Mouse (Mus musculus): ENCODE measurements around the gene Cntn2. TPM values are rescaled to one million over a fixed set of nuclear protein-coding genes. Genes with fewer than 3 reads are reported as not detected.

Cntn2 gene
- total and polyA plus RNA-seq, 3 experiments = 0.22 TPM; not detected in 2

Other genes with a start within 250 kb of the Cntn2 start
- 100 to 1,000 TPM in 1 of 2 experiments, 10 to 100 TPM in 1; 98.4 to 272 TPM for gene Klhdc8a, start 244.6 kb downstream of the Cntn2 start, total RNA-seq (2021)
- 162 and 163 TPM in 2 replicates for gene Klhdc8a, start 244.6 kb downstream of the Cntn2 start, polyA plus RNA-seq (2012; rRNA removed)
- 1 to 10 TPM; 4.7 TPM for gene Nuak2, start 227.1 kb downstream of the Cntn2 start, total RNA-seq (2021)
- 2.8 and 2.9 TPM in 2 replicates for gene Nuak2, start 227.1 kb downstream of the Cntn2 start, polyA plus RNA-seq (2012; rRNA removed)
- 10 to 100 TPM in 1 of 2 experiments, 1 to 10 TPM in 1; 6.4 to 11.2 TPM for gene Tmcc2, start 152.0 kb downstream of the Cntn2 start, total RNA-seq (2021)
- 12.2 and 15.4 TPM in 2 replicates for gene Tmcc2, start 152.0 kb downstream of the Cntn2 start, polyA plus RNA-seq (2012; rRNA removed)
- 10 to 100 TPM; 19.9 to 23.7 TPM for gene Dstyk, start 125.7 kb downstream of the Cntn2 start, total RNA-seq (2021)
- gene Dstyk, start 125.7 kb downstream of the Cntn2 start, polyA plus RNA-seq (2012; rRNA removed) = 11.7 and 15.5 TPM in 2 replicates
- 10 to 100 TPM; 33.1 to 40.2 TPM for gene Rbbp5, start 65.9 kb downstream of the Cntn2 start, total RNA-seq (2021)
- gene Rbbp5, start 65.9 kb downstream of the Cntn2 start, polyA plus RNA-seq (2012; rRNA removed) = 4.5 and 5.0 TPM in 2 replicates
- gene Tmem81, start 37.0 kb downstream of the Cntn2 start, total RNA-seq (2021) = 1 to 10 TPM; 3.3 to 5.4 TPM
- gene Tmem81, start 37.0 kb downstream of the Cntn2 start, polyA plus RNA-seq (2012; rRNA removed) = 1.5 and 1.7 TPM in 2 replicates
- gene Nfasc, start 198.5 kb upstream of the Cntn2 start, total RNA-seq (2021) = 1 to 10 TPM; 3.9 to 5.7 TPM
- gene Nfasc, start 198.5 kb upstream of the Cntn2 start, polyA plus RNA-seq (2012; rRNA removed) = 1.2 and 1.5 TPM in 2 replicates

Measured in adrenal gland, adult 2 months (tissue).